Mouse (Mus musculus) B cell, adult 2 months (primary cell): ENCODE data around the gene Mindy4.

Experiments used
- DNase-seq, 2 experiments: peaks; one replicate each; pipeline ENCODE4 v3.0.0; 2022

Gene Mindy4

GRCm38 (mm10) chr6:55258428-55259325 is 55.5 kb downstream of the Mindy4 start:
- no peak for DNase-seq

- DNase-seq = no peak
Observed at GRCm38 (mm10) chr6:55262161-55262560, 59.0 kb downstream of the Mindy4 start.

GRCm38 (mm10) chr6:55263490-55264046 is 60.4 kb downstream of the Mindy4 start:
- DNase-seq = no peak

GRCm38 (mm10) chr6:55264741-55265366 is 61.7 kb downstream of the Mindy4 start:
- DNase-seq = no peak

- no peak for DNase-seq
Observed at GRCm38 (mm10) chr6:55272952-55273351, 69.8 kb downstream of the Mindy4 start.

GRCm38 (mm10) chr6:55273463-55273862 is 70.3 kb downstream of the Mindy4 start:
- DNase-seq = no peak

- DNase-seq = no peak
Observed at GRCm38 (mm10) chr6:55275000-55275399, 71.8 kb downstream of the Mindy4 start.

GRCm38 (mm10) chr6:55275786-55276185 is 72.6 kb downstream of the Mindy4 start:
- no peak for DNase-seq

GRCm38 (mm10) chr6:55276692-55277282 is 73.6 kb downstream of the Mindy4 start:
- DNase-seq = no peak

- DNase-seq = no peak
Observed at GRCm38 (mm10) chr6:55278086-55278485, 74.9 kb downstream of the Mindy4 start.

GRCm38 (mm10) chr6:55278520-55278919 is 75.3 kb downstream of the Mindy4 start:
- DNase-seq = no peak

GRCm38 (mm10) chr6:55280979-55281378 is 77.8 kb downstream of the Mindy4 start:
- DNase-seq = no peak

GRCm38 (mm10) chr6:55281687-55282086 is 78.5 kb downstream of the Mindy4 start:
- DNase-seq = no peak

- DNase-seq = no peak
Observed at GRCm38 (mm10) chr6:55282348-55282747, 79.2 kb downstream of the Mindy4 start.

- no peak for DNase-seq
Observed at GRCm38 (mm10) chr6:55285218-55285617, 82.0 kb downstream of the Mindy4 start.

GRCm38 (mm10) chr6:55288007-55288602 is 84.9 kb downstream of the Mindy4 start:
- peak; percentile 11 to 25 for DNase-seq

GRCm38 (mm10) chr6:55294549-55295131 is 91.5 kb downstream of the Mindy4 start:
- DNase-seq = no peak

GRCm38 (mm10) chr6:55295325-55295724 is 92.1 kb downstream of the Mindy4 start:
- DNase-seq = no peak

GRCm38 (mm10) chr6:55299482-55299881 is 96.3 kb downstream of the Mindy4 start:
- no peak for DNase-seq

GRCm38 (mm10) chr6:55299917-55300316 is 96.7 kb downstream of the Mindy4 start:
- no peak for DNase-seq

GRCm38 (mm10) chr6:55300704-55301103 is 97.5 kb downstream of the Mindy4 start:
- DNase-seq = no peak

- DNase-seq = no peak
Observed at GRCm38 (mm10) chr6:55310179-55310578, 107.0 kb downstream of the Mindy4 start.

- no peak for DNase-seq
Observed at GRCm38 (mm10) chr6:55311962-55312361, 108.8 kb downstream of the Mindy4 start.
